Mouse (Mus musculus) lung, postnatal 14 days (tissue): ENCODE data around the gene Rsph9.

Experiments used
- DNase-seq: peaks from one replicate; pipeline ENCODE4 v3.0.0; 2021

The Rsph9 gene

DNA sequence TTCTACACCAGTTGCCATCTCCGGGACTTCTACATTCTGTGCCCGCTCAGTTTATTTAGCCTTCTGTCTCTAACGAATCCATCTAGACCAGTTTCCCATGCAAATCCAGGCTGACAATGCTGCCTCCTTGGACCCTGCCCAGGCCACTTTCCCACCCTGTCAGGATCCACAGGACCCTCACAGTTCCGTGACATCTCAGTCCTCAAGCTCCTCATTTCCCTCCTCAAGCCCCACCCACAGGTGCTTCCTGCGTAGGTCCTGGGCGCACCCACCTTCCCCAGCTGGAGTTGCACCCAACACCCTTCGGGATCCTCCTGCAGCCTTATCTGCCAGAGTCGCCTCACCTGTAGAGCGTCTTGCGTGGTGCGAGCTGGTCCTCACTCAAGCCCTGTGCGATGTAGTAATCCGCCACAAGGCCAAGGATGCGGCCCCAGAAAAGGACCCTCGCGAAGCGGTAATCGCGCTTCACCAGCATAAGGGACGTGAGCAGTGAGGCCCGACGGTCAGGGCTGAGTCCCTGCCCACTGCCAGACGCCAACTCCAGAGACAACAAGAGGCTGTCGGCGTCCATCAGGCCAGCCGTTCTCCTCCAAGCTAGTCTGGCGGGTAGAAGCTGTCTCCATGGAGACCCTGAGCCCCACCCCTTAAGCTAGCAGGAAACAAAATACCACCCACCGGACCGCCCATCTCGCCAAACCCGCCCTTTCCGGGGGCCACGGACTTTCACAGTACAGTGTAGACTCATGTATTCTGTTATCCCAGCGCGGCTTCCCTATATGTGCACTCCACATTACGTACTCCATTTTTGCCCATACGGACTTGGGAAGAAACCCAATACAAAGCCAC lies at the start of gene Rsph9:
Gene Rsph9 (minus strand): TSS at position 639 of the 846 bp plus-strand sequence.
- DNase-seq: peak; percentile 86

DNA sequence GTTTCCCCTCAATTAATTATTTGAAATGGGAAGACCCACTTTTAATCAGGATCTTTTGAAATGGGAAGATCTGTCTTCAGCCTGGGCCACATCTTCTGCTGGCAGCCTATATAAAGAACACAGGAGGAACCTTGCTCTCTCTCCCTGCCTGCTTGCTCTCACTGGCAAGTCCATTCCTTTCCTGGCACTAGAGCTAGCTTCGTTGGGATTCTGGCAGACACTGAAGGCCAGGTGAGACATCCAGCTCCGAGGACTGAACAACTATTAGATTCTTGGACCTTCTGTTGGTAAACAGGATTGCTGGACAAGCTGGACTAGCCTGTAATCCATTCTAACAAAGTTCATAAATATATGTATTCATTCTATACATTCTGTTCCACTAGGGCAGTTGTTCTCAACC lies 44.8 kb upstream of the Rsph9 start:
- DNase-seq: no peak

GRCm38 (mm10) chr17:46182273-46182672 lies 38.3 kb upstream of the Rsph9 start:
- no peak for DNase-seq

DNA sequence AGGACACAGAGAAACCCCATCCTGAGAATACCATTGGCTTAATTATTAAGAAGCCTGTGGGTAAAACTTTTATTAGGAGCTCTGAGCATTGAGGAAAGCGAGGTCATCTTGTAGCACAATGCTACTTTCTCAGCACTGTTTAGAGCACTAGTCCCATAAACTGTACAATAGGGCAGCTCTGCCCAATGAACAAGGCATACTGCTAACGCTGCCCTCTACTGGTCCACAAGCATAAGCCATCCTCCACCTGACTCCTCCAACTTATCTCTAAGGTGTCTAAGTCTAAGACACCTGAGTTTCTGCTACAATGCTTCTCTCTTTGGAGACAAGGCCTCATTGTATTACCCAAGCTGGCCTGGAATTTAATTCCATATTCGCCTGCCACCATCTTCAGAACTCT lies 26.5 kb upstream of the Rsph9 start:
- peak; percentile 46 for DNase-seq

DNA sequence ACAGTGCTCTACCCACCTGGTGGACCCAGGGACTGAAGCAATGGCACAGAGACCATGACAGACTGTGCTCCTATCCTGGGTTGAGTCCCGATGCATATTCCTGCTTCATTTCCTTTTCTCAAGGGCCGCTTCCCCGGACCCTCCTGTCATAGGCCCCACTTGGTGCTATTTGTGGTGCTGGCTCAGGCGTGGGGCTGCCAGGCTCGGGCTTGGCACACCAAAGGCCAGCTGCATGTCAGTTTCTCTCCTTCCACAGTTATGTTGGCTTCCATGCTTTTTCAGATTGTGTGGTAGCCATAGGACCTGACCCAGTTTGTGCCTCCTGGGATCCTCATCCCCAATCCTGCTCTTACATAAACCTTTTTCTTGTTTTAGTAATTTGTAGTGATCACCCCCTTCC lies 24.8 kb upstream of the Rsph9 start:
- no peak for DNase-seq

DNA sequence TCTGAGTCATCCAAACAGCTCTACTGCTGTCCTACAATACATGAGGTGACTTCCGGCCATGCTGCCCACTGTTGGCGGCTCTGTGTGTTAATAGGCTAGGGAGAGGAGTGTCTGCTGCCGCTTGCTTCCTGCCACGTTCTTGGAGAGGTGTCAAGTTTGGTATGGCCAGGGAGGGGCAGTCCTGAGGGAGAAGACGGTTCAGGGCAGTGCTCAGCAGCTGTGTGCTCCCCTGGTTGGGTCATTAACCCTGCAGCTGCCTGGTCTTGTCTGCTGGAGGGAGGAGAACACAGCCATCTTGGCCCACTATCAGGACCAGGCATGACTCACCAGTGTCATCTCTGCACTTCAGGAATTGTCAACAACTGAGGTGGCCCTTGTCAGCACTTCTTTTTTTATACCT lies 24.3 kb upstream of the Rsph9 start:
- no peak for DNase-seq

- DNase-seq: no peak
These were observed 23.0 kb upstream of the Rsph9 start for GRCm38 (mm10) chr17:46167014-46167413.

DNA sequence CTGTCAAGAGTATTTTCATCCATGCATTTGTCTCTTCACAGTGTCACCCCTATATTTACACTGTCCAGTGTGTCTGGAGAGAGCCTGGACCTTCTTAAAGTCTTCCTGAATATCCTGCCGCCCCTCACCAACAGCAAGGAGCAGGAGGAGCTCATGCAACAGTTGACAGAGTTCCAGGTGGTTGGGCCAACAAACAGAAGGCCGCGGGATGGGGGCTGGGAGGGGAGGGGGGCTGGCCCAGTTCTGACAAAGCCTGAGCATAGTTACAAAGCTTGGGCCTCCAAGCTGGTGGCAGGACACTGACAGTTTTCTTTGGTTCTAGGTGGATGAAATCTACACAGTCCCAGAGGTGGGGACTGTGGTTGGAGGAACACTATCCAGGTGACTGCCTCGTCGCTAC lies 22.3 kb upstream of the Rsph9 start:
- no peak for DNase-seq

- no peak for DNase-seq
These were observed 21.4 kb upstream of the Rsph9 start for GRCm38 (mm10) chr17:46165460-46165859.

- no peak for DNase-seq
These were observed 20.8 kb upstream of the Rsph9 start for GRCm38 (mm10) chr17:46164791-46165190.

DNA sequence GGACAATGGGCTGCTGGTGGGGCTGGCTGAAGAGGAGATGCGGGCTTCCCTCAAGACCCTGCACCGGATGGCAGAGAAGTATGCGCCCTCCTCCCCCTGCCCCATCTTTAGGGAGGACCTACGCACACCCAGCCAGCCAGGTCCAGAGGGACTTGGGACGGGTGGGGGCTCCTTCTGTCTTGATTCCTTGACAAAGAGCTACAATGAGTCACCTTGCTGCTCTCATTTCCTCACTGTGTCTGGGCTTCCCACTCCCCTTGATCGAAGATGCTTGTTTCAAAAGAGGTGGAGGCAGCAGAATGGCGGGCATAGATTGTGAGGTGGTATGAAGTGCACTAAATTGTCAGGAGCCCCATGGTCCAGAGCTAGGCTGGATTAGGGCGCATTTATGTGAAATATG lies 20.3 kb upstream of the Rsph9 start:
- DNase-seq: no peak

GRCm38 (mm10) chr17:46162951-46163421 lies 19.0 kb upstream of the Rsph9 start:
- DNase-seq: peak; percentile 60

DNA sequence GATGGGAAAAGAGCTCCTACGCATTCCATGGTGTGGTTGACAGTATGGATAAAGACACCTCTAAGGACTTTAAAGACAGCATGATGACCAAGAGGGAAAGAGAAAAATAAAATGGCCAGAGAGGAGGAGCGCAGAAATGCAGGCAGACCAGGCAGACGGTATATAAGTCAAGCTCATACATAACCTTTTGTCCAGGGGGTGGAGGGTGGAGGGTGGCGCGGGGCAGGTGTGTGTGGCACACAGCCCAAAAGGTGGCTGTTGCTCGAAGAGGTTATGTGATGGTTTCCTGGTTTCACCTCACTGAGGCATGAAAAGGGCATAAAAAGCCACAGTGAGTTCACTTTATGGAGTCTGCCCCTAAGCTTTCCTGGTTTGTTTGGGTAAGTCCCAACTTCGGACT lies 18.5 kb upstream of the Rsph9 start:
- DNase-seq: no peak

DNA sequence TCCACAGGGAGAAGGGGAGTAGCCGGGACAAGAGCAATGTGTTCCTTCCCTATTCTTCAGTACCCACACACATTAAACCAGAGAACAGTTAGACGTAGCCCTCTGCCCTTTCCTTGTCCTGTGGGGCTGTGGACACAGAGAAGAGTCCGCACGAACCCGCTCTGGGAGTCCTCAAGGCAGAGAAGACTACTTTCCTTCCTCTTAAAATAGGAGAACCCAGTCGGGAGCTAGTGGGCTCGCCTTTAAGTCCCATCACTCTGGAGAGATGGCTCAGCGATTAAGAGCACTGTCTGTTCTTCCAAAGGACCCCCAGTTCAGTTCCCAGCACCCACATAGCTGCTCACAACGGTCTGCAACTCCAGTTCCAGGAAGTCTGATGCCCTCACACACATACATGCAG lies 17.7 kb upstream of the Rsph9 start:
- no peak for DNase-seq

DNA sequence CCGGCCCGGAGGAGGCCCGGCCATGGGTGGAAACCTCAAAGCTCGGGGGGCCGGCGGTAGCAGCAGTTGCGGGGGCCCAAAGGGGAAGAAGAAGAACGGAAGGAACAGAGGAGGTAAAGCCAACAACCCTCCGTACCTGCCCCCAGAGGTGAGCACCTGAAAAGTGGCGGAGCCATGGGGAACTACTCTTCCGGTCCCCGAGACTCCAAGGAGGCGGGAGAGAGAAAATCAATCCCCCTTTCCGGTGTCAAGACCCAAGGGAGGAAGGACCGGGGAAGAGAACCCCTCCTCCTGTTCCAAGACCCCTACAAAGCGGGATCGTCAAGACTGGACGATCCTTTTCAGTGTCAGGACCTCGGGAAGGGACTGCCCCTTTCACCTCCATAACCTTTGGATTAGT lies 17.2 kb upstream of the Rsph9 start:
- peak; percentile 41 for DNase-seq

DNA sequence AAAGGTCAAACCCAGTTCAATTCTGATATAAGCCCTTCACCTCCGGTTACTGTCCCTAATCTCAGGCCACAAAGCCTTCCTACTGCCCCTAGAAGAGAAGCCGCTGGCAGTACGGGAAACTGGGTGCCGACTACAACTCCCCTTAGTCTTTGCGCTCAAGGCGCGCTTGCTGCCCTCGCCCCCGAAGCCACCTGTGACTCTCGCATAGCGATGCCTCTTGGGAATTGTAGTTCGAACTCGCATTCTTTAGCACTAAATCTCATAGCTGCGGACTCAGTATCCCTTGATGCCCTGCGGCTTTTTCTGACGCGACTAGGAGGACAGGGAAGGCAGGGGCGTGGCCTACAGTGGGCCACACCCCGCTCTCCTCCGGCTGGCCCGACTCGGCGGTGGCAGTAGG lies 16.7 kb upstream of the Rsph9 start, which contains the start of gene Gtpbp2:
Gene Gtpbp2 (plus strand): TSS at position 347 of the 400 bp plus-strand sequence.
- peak; percentile 93 for DNase-seq

DNA sequence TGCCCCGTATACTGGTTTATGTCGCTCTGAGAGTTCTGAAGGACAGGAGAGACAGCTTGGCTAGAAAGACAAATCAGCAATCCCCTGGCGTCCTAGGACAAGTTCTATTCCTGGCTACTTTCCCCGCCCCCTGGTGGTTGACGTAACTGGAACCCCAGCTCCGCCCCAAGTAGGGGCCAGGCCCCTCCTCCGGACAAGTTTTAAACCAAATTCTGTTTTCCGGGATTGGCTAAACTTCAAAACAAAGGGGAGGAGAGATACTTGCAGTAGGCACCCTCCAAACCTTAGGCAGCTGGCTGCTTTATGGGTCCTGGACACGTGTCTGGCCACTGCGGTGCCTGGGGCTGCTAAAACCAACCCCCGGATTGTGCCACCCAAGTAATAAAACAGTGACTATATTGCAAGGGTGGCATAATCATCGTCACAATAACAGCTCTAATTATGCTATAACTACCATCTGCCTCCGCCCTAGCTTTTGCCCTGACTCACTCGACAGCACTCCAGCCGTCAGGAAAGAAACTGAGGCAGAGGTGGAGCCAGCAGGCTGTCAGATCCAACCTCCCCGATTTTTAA lies 16.2 kb upstream of the Rsph9 start:
- DNase-seq: peak; percentile 95

DNA sequence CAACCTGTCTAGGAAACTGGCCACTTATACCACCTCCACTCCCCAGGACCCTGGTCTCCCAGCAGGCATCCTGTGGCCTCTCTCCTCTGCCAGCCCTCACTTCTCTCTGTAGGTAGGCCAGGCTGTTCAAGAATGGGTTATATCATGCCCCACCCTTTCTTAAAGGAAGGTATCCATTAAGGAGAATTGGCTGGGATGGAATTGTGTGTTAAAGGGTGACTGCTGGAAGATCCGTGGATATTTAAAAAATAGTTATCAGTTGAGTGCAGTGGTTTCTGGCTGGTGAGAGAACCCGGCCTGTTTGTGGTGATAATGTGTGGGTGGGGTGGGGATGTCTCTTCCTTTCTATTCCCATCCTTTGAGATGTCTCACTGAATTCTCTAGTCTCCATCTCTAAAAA lies 15.2 kb upstream of the Rsph9 start:
- DNase-seq: no peak

DNA sequence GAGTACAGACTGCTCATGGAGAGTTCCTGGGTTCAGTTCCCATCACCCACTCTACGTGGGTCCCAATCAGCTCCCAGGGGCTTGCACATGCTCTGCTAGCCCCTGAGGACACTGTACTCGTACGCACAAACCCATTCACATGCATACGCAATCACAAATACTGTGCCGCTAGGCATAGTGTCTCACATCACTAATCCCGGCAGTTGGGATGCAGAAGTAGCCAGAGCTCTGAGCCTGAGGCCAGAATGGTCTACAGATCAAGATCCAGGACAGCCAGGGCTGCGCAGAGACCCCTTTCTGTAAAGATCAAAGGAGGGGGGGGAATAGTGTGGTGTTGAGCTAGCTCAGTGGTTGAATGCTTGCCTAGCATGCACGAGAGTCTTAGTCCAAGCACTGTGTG lies 13.1 kb upstream of the Rsph9 start:
- DNase-seq: no peak

DNA sequence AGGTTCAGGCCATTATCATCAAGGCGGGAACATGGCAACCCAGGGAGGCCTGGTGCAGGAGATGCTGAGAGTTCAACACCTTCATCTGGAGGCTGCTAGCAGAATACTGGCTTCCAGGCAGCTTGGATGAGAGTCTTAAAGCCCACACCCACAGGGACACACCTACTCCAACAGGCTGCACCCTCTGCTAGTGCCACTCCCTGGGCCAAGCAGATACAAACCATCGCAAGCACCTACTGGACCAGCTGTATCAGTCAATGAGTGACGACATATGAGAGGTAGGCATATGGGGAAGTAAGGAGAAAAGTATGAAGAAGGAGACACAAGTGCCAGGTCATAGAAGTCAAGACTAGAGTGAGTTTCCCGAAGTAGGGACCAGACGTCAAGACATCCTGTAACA lies 12.7 kb upstream of the Rsph9 start:
- DNase-seq: no peak

DNA sequence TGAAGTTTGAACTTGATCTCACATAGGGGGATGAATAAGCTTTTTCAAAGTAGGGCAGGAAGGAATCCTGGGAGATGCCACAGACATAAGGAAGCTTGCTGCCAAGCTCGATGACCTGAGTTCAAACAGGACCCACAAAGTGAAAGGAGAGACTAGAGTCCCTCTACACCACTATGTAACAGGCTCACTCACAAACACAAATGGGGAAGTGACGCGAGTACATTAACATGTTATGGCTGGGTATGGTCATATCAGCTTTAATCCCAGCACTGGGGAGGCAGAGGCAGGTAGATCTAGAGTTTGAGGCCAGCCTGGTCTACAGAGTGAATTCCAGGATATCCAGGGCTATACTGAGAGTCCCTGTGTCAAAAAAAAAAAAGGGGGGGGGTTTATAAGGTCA lies 10.3 kb upstream of the Rsph9 start:
- DNase-seq: no peak

- peak; percentile 91 for DNase-seq
These were observed 9.1 kb upstream of the Rsph9 start, which contains the start of gene Mad2l1bp for GRCm38 (mm10) chr17:46152847-46153782. Mad2l1bp (minus strand) TSS chr17:46153553.

GRCm38 (mm10) chr17:46139872-46140271 lies 4.1 kb downstream of the Rsph9 start:
- DNase-seq: no peak
